Mouse (Mus musculus) small intestine, adult 2 months (tissue): Measurements from ENCODE around the gene Commd3.
A peak's percentile ranks its signal among the peaks of the same experiment; 100 is the strongest.

Source experiments
- CTCF ChIP-seq: fragments of 200-500 bp; IDR thresholded peaks from 2 replicates; pipeline ENCODE4 v1.5.1; 2012; ENCODE audit warnings: low read depth, mild to moderate bottlenecking, control low read depth, inconsistent platforms, low read length, moderate library complexity, mixed read lengths; ENCODE audit not compliant: insufficient replicate concordance, insufficient read length; ENCODE audit errors: extremely low read depth
- POLR2A ChIP-seq: fragments of 200-500 bp; IDR thresholded peaks from 2 replicates; pipeline ENCODE4 v1.6.1; 2012; ENCODE audit warnings: low read depth, mild to moderate bottlenecking, control low read depth, inconsistent platforms, low read length, moderate library complexity

- peak; percentile 81; the same call in 1 of the 2 replicates for TF ChIP-seq POLR2A
- no peak for TF ChIP-seq CTCF
Measured at GRCm38 (mm10) chr2:18672133-18672765, at the start of gene Commd3.
